Mouse (Mus musculus): ENCODE measurements around the gene Atf7ip.

DNA sequence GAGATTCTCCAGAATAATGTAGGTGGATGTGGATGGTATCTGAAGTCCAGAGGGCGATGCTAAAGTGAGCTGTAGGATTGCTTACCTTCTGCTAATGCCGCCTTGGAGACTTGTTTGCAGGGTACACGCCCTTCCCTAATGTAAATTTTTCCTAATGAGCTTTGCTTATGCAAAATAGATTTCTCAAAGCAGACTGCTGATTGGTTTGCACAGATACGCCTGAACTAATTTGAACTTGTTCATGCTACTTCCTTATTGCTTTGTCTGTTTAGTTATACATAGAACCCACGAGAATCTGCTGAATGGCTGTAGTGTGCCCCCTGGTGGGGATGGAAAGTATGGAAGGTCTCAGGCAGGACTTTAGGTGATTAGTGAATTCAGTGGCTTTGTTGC, 49.6 kb downstream of the Atf7ip start:
- TF ChIP-seq CTCF (IDR thresholded peaks at IDR 0.05; ENCODE audit: control insufficient read depth, insufficient read depth, insufficient read length) (no peak), MAX (IDR thresholded peaks at IDR 0.05) (no peak)
